Mouse (Mus musculus) central nervous system, embryonic 18 days (tissue): ENCODE measurements around the gene 5530400C23Rik. TPM values are rescaled to one million over a fixed set of nuclear protein-coding genes. Genes with fewer than 3 reads are reported as not detected.

ENCODE experiments used
- polyA plus RNA-seq: library from polyadenylated mRNA; depleted of rRNA; stranded (reverse); fragments of >200 nt; gene quantifications from 2 replicates; pipeline ENCODE4 v1.2.3, GENCODE M21; 2012; rRNA removed

Gene 5530400C23Rik
- not detected in 2 replicates for polyA plus RNA-seq

DNA sequence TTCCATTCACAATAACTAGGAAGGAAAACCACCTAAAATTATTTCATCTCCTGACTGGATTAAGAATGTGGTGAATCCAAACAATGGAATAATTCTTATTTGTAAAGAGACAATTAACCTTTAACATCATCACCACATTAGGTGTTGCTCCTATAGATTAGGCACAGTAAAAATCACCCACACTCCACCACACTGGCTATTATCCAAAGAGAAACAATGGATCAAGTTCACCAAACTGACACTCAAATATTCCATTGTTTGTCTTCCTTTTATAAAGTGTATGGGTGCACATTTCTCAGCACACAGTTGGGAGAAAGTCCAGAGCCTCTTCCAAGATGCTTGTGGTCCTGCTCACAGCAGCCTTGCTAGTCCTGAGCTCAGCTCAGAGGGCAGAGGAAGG lies at the start of gene 5530400C23Rik:
TSS of gene 5530400C23Rik (plus strand) at position 301 of the 400 bp plus-strand sequence.

Other genes with a start within 250 kb of the 5530400C23Rik start
- not detected in 2 replicates for gene Tas2r140, start 236.4 kb upstream of the 5530400C23Rik start, polyA plus RNA-seq
- gene Smim10l1, start 187.3 kb upstream of the 5530400C23Rik start, polyA plus RNA-seq: 33.1 and 33.5 TPM in 2 replicates